Mouse (Mus musculus) embryo, embryonic 10 days (tissue): ENCODE measurements around the gene Ssbp3.

Experiments
- DNase-seq: peaks from one replicate; pipeline ENCODE4 v3.0.0-alpha.2; 2015; ENCODE audit warnings: low spot score

Ssbp3 gene

DNA sequence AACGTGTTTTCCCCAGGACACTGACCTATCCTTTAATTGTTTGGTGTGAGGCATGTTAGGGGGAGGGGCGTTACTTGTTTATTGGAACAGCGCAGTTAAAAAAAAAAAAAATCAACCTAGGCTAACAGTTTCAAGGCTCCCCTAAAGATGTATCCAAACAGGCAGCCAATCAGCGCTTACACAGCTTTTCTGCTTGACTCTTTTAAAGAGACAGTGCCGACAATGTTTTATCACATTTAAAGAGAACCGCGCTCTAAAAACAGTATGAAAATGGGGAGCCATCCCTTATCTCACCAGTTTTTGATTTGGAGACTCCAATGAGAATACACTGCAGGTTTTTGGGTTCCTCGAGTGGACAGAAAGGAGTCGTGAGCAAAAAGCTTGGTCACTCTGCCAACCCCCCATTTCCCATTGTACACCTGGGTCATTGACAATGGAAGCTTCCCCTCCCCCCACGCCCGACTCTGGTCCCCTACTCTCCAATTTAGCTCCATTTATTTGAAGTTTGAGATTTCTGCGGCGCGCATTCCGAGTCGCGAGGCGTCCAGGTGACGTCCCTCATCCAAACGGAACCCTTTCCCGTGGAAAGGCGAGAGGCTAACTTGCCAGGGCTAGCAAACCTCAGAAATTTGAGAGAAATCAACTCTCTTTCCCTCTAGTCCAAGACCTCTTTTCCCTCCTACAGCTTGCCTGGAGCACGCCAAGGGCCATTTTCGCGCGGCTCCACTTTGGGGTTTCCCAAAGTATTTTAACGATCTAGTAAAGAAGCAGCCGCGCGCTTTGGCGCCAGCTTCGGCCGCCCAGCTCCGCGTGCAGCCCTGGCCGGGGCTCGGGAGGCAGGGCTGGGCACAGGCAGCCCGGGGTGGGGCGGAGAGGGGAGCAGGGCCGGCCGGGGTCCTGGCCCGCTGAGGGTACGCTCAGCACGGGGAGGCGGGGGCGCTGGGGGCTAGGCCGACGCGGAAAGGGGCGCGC, at the start of gene Ssbp3:
Gene Ssbp3 (plus strand): TSS at position 501 of the 972 bp plus-strand sequence.
- DNase-seq = peak; percentile 93

DNA sequence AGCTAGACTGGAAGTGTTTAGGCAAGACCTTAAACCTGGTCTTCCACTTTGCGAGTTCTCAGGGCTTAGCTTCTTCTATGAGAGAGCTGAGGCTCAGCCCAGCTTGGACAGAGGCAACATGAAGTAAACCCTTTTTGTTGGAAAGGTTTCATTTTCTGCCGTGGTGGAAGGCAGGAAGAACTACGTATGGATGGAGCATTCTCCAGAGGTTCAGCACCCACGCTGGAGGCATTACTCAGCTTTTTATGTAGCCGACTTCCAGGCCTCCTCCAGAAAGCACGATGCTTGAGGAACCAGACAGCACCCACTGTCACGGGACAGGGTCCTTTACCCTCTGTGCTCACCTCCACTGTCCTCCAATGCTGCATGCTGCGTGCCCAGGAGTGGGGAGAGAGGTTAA, 48.6 kb upstream of the Ssbp3 start:
- DNase-seq = no peak

DNA sequence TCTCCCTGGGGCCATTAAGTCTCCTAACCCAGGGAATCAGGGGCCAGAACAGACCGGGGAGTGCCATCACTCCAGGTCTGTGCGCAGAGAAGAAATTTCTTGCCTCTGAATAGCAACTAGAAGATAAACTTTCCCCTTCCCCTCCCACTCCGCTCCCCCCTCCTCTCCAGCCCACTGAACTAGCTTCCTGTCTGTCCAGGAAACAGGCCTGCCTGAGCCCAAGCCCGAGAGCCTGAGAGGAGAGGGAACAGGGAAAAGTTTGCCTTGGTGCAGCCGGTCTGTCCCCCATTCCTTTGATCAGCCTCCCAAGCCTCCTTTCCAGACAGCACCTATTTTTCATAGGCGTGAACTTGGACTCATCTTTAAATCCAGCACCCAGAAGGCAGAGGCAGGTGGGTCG, 48.2 kb upstream of the Ssbp3 start:
- peak; percentile 13 for DNase-seq

DNA sequence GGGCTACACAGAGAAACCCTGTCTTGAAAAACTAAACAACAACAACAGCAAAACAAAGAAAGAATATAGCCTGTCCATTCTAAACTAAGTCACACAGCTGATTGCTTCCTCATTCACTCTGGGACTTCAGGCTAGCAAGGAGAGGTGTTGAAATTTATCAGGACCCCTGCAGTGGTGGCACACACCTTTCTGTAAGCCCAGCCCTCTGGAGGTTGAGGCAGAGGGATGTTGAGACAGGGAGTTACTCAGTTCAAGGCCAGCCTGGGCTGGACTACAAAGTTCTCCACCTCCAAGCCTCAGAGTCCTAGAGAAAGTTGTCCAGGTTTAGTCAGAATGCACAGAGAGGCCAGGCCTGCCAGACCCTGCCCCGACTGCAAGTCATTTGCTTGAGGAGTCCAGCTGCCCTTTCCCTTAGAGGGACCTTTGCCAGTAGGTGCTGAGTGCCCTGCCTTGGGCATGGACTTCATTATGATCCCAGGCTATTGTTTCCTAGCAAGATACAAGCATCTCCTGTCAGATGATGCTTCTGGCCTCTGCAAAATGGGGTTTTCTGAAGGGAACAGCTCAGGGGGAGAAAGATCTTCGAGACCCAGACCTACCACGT, 47.6 kb upstream of the Ssbp3 start:
- DNase-seq = no peak

DNA sequence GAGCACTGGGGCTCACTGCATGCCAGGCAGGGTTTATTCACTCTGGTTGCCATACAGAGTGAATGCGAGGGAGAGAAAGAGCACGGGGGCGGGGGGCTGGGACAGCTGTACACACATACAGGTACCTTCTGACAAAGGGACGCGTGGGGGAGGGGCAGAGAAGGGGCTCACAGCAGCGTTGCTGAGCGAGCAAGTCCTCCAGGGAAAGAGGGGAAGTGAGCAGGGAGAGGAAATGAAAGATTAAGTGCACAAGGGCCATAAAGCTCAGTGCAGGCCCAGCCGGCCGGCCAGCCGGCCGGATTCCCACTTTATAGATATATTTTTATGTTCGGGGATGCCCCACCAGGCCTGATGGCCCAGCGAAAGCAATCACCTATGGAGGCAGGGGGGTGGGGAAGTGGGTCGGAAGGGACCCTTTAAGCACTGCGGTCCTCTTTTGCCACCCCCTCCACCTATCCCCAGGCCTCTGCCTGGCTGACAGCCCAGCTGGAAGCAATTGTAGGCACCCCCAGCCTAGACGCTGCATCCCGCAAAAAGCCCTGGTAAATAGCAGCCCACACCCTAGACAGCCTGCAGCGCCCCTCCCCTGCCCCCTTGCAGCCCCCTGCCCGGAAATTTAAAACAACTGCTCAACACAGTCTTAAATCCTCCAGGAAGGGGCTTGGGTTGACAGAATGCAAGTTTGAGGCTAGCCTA, 44.9 kb upstream of the Ssbp3 start:
- DNase-seq = peak; percentile 75

DNA sequence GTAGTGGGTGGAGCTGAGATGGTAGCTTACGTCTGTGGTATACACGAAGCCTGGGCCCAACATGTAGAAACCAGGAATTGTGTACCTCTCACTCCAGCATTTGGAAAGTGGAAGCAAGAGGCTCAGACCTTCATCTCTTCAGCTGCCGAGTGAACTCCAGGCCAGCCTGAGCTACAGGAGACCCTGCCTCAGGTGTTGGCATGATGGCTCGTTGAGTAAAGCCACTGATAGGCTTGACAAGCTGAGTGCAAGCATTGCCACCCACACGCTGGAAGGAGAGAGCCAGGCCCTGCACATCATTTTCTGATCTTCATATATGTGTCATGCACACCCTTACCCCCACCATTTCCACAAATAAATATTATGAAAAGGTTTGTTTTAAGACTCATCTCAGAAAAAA, 44.1 kb upstream of the Ssbp3 start:
- no peak for DNase-seq

DNA sequence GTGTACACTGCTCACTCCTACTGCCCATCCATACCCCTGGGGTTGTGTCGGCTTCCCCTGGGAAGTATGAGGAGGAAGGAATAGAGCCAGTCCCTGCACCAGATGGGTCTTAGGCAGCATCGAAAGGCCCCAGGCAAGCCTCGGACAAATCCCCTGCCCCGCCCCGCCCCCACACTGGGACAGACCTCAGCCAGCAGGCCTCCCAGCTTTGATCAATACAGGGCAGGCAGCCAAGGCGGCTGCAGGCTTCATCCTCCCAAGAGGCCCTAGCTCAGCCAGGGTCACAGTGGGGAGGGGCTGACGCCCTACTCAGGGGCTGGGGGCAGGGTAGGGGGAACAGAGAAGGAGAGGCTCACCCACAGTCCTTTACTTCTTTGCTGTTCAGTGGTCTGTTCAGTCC, 43.7 kb upstream of the Ssbp3 start:
- peak; percentile 77 for DNase-seq

DNA sequence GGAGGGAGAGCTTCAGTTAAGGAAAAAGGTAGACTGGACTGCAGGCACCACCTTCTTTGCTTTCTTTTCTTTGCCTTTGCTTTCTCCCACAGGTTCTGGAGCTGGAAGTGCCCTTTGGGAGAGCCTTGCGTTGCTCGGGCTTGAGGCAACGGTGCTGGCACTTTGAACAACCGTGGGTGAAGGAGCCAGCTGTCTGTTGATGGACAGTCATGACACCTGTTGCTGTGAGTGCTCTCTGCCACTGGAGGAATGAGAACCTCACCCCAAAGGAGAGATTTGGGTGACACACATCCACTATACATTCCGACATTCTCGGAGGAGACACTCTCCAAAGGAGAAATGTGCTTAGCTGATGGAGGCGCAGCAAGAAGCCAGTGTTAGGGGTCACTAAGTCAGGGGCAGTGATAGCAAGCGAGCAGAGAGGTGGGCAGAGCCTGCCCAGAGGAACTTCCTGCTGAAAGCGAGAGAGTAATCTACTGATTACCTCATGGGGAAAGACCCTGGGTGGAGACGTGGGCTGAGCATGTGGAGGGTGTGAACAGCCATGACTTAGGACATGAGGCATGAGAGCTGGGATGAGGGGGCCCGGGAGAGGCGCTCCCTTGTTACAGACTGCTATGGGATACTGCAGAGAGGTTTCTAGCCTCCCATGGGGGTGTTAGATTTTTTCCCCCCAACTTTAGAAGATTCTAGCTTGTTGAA, 41.6 kb upstream of the Ssbp3 start:
- DNase-seq = no peak

DNA sequence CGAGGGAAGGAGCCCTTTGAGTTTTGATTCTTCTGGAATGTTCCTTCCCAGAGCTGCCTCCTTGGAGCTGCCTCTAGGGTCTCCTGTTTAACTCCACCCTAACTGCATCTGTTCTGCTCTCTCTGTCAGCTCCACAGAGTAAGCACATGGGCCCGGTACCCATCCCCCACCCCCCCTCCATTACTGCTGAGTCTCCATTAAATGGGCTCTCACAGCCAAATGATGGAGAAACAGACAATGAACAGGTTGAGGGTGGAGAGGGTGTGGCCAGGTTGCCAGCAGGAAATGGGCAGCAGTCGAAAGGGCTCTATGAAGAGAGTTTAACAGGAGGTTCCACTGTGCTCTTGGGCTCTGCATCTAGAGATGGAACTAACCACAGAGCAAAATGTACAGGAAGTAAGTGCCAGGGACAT, 41.0 kb upstream of the Ssbp3 start:
- no peak for DNase-seq

DNA sequence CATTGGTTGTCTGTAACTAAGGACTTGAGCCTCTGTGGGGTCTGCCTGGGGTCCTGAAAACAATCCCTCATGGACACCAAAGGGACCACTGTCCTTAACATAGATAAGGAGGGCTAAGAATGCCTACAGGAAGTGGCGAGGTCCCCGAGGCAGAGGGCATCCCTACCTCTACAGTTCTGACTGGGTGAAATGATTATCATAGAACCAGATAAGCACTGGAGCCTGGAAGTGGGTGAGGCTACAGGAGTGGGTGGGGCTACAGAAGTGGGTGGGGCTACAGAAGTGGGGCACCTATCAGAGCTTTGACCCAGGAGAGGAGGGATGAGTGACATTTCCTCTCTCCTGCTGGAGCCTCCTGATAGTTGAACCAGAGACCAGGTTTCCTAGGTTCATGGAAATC, 39.9 kb upstream of the Ssbp3 start:
- no peak for DNase-seq

DNA sequence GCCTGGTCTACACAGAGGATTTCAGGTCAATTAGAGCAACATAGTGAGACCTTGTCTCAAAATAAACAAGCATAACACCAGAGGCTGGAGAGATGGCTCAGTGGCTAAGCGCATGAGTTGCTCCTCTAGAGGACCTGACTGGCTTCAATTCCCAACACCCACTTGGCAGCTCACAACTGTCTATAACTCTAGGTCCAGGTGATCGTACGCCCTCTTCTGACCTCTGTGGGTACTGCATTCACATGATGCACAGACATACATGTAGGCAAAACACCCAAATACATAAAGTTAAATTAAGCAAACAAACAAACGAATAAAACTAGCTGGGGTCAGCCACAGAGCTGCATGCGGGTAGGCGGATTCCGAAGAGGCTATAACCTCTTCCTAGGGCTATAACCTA, 36.0 kb upstream of the Ssbp3 start:
- DNase-seq = no peak

DNA sequence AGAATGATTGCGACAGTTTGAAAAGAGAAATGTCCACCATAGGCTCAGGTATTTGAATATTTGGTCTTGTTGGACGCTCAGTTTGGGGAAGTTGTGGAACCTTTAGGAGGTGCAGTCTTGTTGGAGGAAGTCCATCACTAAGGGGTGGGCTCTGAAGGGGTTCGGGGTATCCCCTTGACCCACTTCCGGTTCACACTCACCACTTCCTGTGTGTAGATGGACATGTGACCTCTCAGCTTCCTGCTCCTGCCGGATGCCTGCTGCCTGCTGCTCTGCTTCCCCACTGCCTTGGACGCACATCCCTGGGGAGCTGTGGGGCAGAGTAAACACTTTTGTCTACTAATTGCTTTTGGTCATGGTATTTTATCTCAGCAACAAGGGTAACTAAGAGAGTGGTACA, 29.4 kb upstream of the Ssbp3 start:
- no peak for DNase-seq

DNA sequence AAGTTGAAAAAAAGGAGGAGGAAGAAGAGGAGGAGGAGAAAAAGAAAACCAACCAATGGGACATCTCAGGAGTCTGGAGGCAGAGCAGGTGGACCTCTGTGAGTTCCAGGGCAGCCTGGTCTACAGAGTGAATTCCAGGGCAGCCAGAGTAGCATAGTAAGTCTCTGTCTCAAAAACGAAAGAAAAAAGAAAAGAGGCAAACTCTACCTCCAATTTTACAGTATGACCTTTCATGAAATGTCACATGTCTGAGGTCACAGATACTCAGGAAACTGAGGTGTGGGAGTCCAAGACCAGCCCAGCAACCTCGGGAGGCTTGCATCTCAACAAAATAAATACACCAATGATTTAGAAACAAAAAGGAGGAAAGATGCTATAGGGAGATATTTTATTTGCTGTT, 27.4 kb upstream of the Ssbp3 start:
- DNase-seq = no peak

DNA sequence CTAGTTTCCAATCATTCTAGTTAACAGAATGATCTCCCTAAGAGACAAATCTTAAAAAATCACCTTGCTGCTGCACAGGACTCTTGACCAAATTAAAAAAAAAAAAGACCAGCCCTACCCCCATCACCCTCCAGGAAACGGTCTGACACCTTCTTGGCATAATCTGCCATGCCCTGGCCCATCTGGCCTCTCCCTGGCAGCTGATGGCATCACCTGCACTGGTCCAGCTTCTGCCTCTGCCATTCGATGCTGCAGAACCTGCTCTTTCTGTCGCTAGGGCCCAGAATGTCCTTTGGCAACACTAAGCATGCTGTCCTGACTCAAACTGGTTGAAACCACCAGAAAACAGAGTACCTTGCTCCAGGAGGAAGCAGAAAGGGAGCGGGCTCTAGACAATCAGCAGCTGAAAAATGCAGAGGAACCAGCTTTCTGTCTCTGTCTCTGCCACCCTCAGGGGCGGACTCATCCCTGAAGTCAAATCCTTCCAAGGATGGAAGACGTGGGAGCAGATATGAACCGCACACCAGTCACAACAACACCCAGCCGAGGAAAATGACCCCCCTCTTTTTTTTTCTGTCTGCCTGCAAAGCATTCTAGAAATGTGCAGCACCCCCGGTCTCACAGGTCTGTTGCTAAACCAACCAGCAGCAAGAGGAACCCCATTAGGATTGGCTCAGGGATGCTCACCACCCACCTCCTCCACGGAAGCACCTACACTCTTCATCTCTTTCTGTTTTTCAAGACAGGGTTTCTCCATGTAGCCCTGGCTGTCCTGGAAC, 24.0 kb upstream of the Ssbp3 start:
- no peak for DNase-seq

DNA sequence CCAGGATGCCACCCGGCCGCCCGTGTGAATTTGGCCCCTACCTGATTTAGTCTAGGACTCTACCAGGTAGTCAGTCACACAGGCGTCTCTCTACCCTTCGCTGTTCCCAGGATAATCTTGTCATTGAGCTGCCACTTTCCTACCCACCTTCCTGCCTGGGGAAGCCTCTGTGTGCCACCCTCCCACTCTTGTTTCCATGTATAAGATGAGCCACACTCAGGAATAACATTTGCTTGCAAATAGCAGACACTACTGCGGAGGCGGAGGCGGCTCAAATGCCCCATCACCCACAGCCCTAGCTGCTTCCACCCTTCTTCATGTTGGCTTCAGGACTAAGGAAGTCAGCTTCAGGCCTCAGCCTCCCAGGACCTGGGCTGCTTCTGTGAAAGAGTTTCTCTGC, 14.4 kb upstream of the Ssbp3 start:
- no peak for DNase-seq

DNA sequence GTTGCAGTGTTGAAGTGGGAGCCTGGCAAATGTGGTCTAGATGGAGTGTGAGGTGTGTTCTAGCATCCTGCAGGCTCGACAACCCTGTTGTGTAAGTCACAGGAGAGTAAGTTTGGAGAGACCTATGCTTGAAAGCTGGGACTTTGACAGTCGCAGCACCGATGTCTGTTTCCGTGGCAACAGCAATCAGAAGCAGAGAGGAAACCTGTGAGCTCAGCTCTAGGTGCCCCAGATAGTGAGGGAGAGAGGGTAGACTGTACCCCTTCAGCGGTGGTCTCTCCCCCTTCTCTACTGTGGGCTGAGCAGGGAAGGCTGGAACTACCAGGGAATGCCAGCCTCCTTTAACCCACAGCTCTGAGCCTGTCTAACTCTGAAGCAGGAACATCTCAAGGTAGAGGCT, 11.6 kb upstream of the Ssbp3 start:
- DNase-seq = no peak

DNA sequence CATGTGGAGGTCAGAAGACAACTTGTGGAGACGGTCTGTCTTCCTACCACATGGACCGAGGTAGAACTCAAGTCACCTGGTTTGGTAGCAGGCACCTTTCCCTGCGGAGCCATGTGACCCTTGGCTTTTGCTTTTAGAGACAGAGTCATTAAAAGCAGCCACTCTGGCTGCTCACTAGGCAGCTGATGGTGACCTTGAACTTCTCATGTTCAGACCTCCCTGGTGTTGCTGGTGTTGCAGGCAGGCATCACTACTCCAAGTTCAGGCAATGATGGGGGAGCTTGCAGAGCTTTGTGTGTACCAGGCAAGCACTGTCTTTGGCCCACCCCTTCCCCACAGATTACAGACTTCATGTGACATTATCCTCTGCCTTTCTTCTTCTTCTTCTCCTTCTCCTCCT, 11.0 kb upstream of the Ssbp3 start:
- no peak for DNase-seq

DNA sequence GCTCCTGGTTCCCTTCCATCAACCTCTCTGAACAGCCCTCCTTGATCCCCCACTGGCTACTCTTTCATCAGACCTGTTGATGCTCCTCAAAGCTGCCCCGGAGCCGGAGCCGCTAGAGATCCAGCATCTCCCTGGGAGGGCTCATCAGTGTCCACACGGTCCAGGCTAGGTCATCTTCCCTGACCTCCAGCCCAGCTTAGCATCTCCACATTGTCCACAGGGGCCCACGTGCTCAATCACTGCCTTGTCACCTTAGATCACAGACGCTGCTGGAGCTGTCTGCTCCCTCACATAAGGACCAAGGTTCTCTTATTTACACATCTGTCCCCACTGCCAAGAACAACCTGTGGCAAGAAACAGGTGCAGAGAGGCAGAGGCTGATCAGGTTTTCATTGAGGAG, 9.8 kb upstream of the Ssbp3 start:
- peak; percentile 62 for DNase-seq

DNA sequence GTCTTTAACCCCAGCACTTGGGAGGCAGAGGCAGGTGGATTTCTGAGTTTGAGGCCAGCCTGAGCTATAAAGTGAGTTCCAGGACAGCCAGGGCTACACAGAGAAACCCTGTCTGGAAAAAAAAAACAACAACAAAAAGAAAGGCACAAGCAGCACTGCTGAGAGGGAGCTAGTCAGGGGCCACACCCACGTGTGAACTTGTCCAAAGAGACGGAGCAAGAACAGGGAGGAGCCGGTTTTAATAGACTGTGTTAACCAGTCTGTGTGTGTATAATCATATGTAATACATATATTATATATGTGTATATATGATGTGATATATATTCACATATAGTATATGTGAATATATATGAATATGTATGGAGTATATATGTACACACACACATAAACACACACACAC, 8.9 kb upstream of the Ssbp3 start:
- no peak for DNase-seq

DNA sequence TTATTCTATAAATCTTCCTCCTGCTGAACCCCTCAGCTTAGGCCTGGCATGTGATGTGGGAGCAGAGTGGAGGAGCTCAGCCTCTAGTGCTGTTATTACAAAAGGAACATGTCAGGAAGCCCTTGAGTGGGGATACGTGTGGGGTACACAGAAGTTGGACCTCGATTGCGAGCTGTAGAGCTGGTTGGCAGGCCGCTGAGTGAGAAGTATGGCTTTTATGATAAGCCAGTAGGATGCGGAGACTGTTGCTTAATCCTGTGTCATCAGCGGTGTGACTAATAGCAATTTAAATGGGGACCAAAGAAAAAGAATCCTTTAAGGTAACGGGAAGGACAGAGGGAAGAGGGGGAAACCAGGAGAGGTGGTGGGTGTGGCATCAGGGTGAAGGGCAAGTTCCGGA, 8.3 kb upstream of the Ssbp3 start:
- no peak for DNase-seq

DNA sequence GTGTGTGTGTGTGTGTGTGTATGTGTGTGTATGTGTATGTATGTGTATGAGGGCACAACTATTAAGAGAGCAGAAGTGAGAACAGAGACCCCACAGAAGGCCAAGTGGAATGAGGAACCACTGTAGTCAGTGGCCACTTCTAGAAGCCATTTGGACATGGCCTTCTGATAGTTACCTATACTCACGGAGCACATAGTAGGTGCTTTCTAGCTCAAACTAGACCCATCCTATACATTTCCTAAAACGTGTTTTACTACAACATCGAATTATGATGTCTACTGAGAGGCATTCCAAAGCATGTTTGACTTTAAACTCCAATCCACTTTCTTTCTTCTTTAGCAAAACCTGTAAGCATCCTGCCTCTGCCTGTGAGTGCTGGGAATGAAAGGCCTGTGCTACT, 4.6 kb upstream of the Ssbp3 start:
- DNase-seq = no peak
